Mouse (Mus musculus) neural tube, postnatal 0 days (tissue): Measurements from ENCODE around the gene Il17ra. TPM values are rescaled to one million over a fixed set of nuclear protein-coding genes. Genes with fewer than 3 reads are reported as not detected.

Experiments
- polyA plus RNA-seq: library from polyadenylated mRNA; unstranded; fragments of >200 nt; fragmentation: Nextera tagmentation; extraction: Ambion mirVana; gene quantifications from 2 replicates; pipeline ENCODE4 v1.2.1, GENCODE M21; 2015

The Il17ra gene
- polyA plus RNA-seq: 3.4 and 4.0 TPM in 2 replicates

DNA sequence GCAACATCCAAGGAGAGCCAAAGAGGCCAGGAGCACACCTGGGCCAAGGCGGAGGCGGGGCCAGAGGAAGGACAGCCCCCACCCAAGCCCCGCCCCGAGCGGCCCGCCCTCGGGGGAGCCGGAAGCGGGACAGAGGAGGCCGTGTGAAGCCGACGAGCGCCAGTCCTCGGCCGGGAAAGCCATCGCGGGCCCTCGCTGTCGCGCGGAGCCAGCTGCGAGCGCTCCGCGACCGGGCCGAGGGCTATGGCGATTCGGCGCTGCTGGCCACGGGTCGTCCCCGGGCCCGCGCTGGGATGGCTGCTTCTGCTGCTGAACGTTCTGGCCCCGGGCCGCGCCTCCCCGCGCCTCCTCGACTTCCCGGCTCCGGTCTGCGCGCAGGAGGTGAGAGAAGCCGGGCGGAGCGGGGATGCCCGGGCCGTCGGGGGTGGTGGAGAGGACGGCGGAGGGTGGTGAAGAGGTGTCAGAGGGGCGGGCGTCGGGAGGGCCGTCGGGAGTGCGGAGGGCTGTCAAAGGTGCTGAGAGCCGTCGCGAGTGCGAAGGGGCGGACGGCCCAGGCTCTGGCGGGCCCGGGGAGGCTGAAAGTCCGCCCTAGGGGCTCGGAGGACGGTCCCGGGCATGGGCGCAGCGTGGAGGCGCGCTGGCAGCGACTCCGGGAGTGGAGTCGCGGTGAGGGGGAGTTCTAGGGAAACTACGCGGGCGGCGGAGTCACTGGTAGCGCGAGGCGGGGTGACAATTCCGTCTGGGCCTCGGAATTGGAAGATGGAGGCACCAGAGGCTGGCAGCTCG lies at the start of gene Il17ra:
Gene Il17ra (plus strand): TSS at position 162 of the 786 bp plus-strand sequence.

DNA sequence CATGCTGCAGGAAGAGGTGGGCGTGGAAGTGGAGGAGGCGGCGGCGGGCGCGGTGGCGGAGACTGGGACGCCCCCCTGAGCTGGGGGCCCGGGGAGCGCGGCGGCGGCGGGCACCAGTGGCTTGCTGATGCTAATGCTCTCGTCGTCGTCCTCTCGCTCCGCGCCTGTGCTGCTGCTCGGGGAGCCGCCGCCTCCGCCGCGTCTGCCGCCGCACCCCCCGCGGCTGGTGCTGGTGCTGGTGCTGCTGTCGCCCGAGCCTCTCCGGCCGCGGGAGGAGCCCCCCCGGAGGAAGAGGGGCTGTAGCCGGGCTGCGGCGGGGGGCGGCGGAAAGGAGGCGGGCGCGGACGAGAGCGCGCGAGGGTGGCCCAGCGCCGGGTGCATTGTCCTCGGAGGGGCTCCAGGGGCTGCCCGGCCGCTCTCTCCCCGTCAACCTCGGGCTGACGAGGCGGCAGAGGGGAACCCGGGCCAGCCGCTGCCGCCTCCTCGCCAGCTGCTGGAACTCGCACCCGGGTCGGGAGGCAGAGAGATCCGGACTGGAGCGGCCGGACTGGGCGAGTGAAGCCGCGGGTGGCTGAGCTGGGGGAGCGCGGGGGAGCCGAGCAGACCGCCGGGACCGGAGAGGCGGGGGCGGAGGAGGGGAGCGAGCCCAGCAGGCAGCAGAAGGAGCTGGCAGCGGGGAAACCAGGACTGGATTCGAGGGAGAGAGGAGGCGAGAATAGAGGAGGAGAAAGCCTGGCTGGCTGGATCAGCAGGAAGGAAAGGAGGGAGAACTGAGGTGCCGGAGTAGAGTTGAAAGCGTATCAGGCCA lies 30.5 kb downstream of the Il17ra start, which contains the start of gene Tmem121b:
Gene Tmem121b (minus strand): TSS at position 434 of the 808 bp plus-strand sequence.

DNA sequence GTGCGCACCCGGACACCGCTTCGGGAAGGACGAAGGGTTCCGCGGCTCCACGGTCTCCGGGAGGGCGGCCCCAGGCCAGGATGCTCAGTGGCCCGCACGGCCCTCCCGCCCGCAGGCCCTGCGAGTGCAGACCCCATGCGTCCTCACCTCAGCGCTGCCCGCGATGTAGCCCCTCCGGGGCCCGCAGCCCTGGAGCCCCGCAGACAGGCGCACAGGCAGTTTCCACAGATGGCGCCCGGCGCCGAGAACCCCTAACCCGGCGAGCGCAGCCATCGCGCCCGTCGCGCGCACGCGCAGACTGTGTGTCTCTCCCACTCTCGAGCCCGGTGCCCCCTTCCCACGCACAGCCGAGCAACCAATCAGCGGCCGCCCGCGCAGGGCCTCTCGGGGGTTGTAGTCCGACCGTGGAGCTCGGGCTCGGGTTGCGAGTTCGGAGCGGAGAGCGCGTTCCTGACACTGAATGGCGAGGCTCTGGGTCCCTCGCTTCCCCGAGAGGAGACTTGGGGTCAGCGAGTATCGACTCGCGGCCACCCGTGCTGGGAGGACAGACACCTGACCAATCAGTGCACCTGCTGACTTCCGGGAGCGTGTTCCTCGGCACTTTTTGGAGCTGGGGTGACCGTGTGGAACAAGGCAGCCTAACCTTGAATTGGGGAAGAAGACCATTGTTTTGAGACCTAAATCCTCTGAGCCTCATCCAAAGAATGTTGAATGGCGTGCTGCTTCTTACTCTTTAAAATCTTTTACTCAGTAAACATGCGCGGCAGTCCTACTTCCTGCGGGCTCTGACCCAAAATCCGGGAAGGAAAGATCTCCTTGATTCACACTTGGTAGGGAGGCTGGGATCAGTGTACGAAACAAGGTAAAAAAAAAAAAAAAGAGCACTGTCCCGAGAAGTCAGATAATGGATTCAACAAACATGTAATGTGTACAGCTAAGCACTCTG lies 68.2 kb downstream of the Il17ra start, which contains the start of gene Hdhd5:
Gene Hdhd5 (minus strand): TSS at position 300 of the 946 bp plus-strand sequence.

Other genes starting within 250 kb of the Il17ra start
- 0.65 and 0.74 TPM in 2 replicates for gene D330020A13Rik, start 168.9 kb upstream of the Il17ra start, polyA plus RNA-seq
- 0.41 and 0.59 TPM in 2 replicates for gene B4galnt3, start 168.7 kb upstream of the Il17ra start, polyA plus RNA-seq
- gene Kdm5a, start 99.1 kb upstream of the Il17ra start, polyA plus RNA-seq: 21.8 and 22.6 TPM in 2 replicates
- gene Ccdc77, start 98.9 kb upstream of the Il17ra start, polyA plus RNA-seq: 9.0 and 9.1 TPM in 2 replicates
- 2.7 and 3.0 TPM in 2 replicates for gene Tmem121b, start 30.6 kb downstream of the Il17ra start, polyA plus RNA-seq
- gene Hdhd5, start 68.1 kb downstream of the Il17ra start, polyA plus RNA-seq: 20.3 and 20.6 TPM in 2 replicates
- gene Cecr2, start 203.1 kb downstream of the Il17ra start, polyA plus RNA-seq: 1.6 and 1.8 TPM in 2 replicates